Mouse (Mus musculus) ES-CJ7 (cell line): ENCODE measurements around the gene Trio.
"Not testable (repeated sequence)": the region's sequence is repeated elsewhere in the genome, so short reads cannot be mapped to it uniquely, and the experiment has no call there.

Experiments
- DNase-seq: peaks from one replicate; pipeline ENCODE4 v3.0.0; 2011; ENCODE audit warnings: low read depth, low spot score

The Trio gene

GRCm38 (mm10) chr15:27724796-27725680 is 300.6 kb downstream of the Trio start:
- DNase-seq, result no peak

GRCm38 (mm10) chr15:27724298-27724697 is 301.4 kb downstream of the Trio start:
- DNase-seq, result no peak

- no peak for DNase-seq
These were observed 301.9 kb downstream of the Trio start for GRCm38 (mm10) chr15:27723746-27724145.

GRCm38 (mm10) chr15:27720297-27720696 is 305.4 kb downstream of the Trio start:
- DNase-seq, result not testable (repeated sequence)

GRCm38 (mm10) chr15:27718668-27719067 is 307.0 kb downstream of the Trio start:
- DNase-seq, result no peak

GRCm38 (mm10) chr15:27715331-27715730 is 310.3 kb downstream of the Trio start:
- DNase-seq, result peak; percentile 62

- DNase-seq, result no peak
These were observed 314.9 kb downstream of the Trio start for GRCm38 (mm10) chr15:27710698-27711097.

- DNase-seq, result no peak
These were observed 316.6 kb downstream of the Trio start for GRCm38 (mm10) chr15:27708968-27709612.

- no peak for DNase-seq
These were observed 317.1 kb downstream of the Trio start for GRCm38 (mm10) chr15:27708499-27708898.

- DNase-seq, result no peak
These were observed 322.7 kb downstream of the Trio start for GRCm38 (mm10) chr15:27702972-27703313.

- DNase-seq, result no peak
These were observed 323.3 kb downstream of the Trio start for GRCm38 (mm10) chr15:27702031-27702971.

GRCm38 (mm10) chr15:27697632-27698031 is 328.0 kb downstream of the Trio start:
- DNase-seq, result no peak

GRCm38 (mm10) chr15:27693235-27693634 is 332.4 kb downstream of the Trio start:
- DNase-seq, result no peak

GRCm38 (mm10) chr15:27692161-27692560 is 333.5 kb downstream of the Trio start:
- DNase-seq, result no peak

GRCm38 (mm10) chr15:27691213-27691612 is 334.4 kb downstream of the Trio start:
- no peak for DNase-seq

- no peak for DNase-seq
These were observed 337.5 kb downstream of the Trio start for GRCm38 (mm10) chr15:27688041-27688651.

GRCm38 (mm10) chr15:27684813-27685212 is 340.8 kb downstream of the Trio start:
- DNase-seq, result no peak

- DNase-seq, result no peak
These were observed 342.4 kb downstream of the Trio start for GRCm38 (mm10) chr15:27683206-27683605.

GRCm38 (mm10) chr15:27682619-27683018 is 343.0 kb downstream of the Trio start:
- no peak for DNase-seq

GRCm38 (mm10) chr15:27681419-27682187 is 344.0 kb downstream of the Trio start, which contains the start of gene Otulinl:
Otulinl (minus strand) TSS chr15:27681579.
- peak; percentile 88 for DNase-seq

- no peak for DNase-seq
These were observed 344.7 kb downstream of the Trio start for GRCm38 (mm10) chr15:27680997-27681396.
